Mouse (Mus musculus): ENCODE results near the gene Spon1. TPM values are rescaled to one million over a fixed set of nuclear protein-coding genes. Genes with fewer than 3 reads are reported as not detected.

Spon1 gene
- polyA plus RNA-seq, 1 experiment from 2014 or later = 81.7 TPM

DNA sequence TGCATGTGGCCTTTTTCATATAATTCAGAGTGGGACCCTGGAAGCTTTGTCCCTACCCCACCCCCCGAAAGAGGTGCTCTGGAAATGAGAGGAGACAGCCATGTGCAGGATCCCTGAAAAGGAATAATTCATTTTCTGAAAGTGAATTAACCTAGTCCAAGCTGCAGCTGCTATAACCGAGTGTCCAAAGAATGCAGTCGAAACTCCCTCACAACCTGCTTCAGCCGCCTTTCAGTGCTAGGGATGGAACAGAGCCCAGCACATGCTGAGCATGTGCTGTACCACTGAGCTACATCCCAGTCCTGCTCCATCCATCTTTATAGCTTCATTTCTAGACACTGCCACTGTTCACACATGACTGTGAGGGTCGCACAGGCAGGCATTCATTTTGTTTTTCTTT is 79.4 kb downstream of the Spon1 start:
- no peak overlapping the region for H3K27ac ChIP-seq (ENCODE audit: low read depth, low read length)
- H3K9ac ChIP-seq (replicated peaks; ENCODE audit: low read depth, low read length) = no peak overlapping the region
- no peaks in the 10 kb centered on the region for H3K9me3 ChIP-seq (ENCODE audit: control insufficient read depth, low read length)
- H3K4me3 ChIP-seq (ENCODE audit: low read depth, low read length) = no peak overlapping the region
- H3K4me2 ChIP-seq (ENCODE audit: low read depth, low read length) = no peak overlapping the region
- ATAC-seq (ENCODE audit: low read depth) = no peak
- 63% methylated on average over 5 of the region's 5 CpGs for WGBS
- H3K36me3 ChIP-seq (ENCODE audit: control insufficient read depth, insufficient read depth, low read length) = no peaks in the 10 kb centered on the region
- H3K4me1 ChIP-seq (ENCODE audit: control insufficient read depth, insufficient read depth, low read length) = no peaks in the 10 kb centered on the region
- no peaks in the 10 kb centered on the region for H3K27me3 ChIP-seq (ENCODE audit: control insufficient read depth, insufficient read depth, low read length)

DNA sequence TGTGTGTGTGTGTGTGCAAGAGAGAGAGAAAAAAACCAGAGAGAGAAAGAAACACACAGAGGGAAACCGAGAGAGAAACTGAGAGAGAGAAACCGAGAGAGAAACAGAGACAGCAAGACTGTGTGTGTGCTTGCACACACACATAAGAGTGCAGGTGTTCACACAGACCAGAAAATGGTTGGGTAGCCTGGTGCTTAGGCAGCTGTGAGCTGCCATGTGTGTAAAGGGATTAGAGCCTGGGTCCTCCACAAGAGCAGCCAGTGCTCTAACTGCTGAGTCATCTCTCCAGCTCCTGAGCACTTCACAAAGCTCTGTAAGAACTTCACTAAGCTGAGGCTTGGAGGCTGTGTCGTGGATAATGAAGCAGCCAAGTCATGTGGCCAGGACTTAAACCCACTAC is 80.8 kb downstream of the Spon1 start:
- Histone ChIP-seq H3K9me3 (ENCODE audit: control insufficient read depth, low read length) (no peaks in the 10 kb centered on the region), H3K27ac (ENCODE audit: low read depth, low read length) (no peak overlapping the region), H3K4me3 (ENCODE audit: low read depth, low read length) (no peak overlapping the region), H3K4me2 (ENCODE audit: low read depth, low read length) (no peak overlapping the region), H3K9ac (replicated peaks; ENCODE audit: low read depth, low read length) (no peak overlapping the region), H3K27me3 (ENCODE audit: control insufficient read depth, insufficient read depth, low read length) (no peaks in the 10 kb centered on the region), H3K4me1 (ENCODE audit: control insufficient read depth, insufficient read depth, low read length) (no peaks in the 10 kb centered on the region), H3K36me3 (ENCODE audit: control insufficient read depth, insufficient read depth, low read length) (no peaks in the 10 kb centered on the region)
- no peak for ATAC-seq (ENCODE audit: low read depth)
- WGBS = 74% methylated on average over 3 of the region's 3 CpGs

DNA sequence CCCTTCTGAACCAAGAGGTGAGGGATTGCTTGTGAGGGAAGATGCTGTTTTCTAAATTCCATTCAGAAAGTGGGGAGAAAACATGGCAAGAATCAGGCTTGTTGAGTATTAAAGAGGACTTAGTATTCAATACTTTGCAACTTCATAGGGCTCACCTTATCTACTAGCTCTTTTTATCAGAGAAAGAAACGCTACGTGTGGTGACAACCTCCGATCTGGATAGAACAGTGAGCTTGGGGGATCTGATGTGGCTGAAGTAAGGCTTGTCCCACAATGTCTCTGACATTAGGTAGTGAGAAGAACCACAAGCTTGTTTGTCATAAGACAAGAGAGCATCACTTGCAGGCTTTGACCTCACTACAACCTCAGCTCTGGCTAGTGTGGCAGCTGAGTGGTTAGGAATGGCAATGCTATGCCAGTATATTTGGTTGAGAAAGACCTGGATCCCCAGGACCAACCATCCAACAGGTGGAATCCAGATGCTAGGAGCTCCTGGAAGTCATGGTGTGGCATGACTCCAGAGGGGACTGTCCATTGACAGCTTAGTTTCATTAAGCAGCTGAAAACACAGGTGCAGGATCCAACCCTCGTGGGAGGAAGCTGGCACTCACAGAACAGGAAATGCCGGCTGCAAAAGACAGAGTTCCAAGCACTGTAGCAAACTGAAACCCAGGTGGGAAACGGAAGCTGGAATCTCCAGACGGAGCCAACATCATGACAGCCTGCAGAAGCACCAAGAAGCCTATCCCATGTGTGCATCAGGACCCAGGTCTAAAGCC is 81.4 kb downstream of the Spon1 start:
- no peak for ATAC-seq (ENCODE audit: low read depth)
- Histone ChIP-seq H3K4me2 (ENCODE audit: low read depth, low read length) (no peak overlapping the region), H3K36me3 (ENCODE audit: control insufficient read depth, insufficient read depth, low read length) (no peaks in the 10 kb centered on the region), H3K4me3 (ENCODE audit: low read depth, low read length) (no peak overlapping the region), H3K27ac (ENCODE audit: low read depth, low read length) (no peak overlapping the region), H3K9ac (replicated peaks; ENCODE audit: low read depth, low read length) (no peak overlapping the region), H3K9me3 (ENCODE audit: control insufficient read depth, low read length) (no peaks in the 10 kb centered on the region), H3K27me3 (ENCODE audit: control insufficient read depth, insufficient read depth, low read length) (no peaks in the 10 kb centered on the region), H3K4me1 (ENCODE audit: control insufficient read depth, insufficient read depth, low read length) (no peaks in the 10 kb centered on the region)
- 81% methylated on average over 7 of the region's 7 CpGs for WGBS

DNA sequence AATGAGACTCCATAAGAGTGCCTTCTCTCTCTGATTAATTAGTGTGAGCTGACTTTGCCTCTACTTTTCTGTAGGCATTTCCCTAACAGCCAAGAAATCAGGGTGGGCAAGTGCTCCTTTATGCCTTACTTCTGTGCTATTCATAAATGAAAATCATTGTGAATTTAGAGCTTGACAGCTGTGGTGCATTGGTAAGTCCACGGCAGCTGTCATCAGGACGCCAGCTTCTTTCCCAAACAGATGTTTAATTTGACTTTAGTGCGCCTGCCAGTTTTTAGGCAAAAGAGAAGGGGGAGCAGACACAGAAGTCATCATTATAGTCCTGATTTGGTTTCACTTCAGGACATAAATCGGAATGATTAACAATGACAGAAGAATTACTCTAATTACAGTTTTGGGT is 84.6 kb downstream of the Spon1 start:
- Histone ChIP-seq H3K27ac (ENCODE audit: low read depth, low read length) (no peak overlapping the region), H3K27me3 (ENCODE audit: control insufficient read depth, insufficient read depth, low read length) (no peaks in the 10 kb centered on the region), H3K36me3 (ENCODE audit: control insufficient read depth, insufficient read depth, low read length) (no peaks in the 10 kb centered on the region), H3K9ac (replicated peaks; ENCODE audit: low read depth, low read length) (no peak overlapping the region), H3K9me3 (ENCODE audit: control insufficient read depth, low read length) (no peaks in the 10 kb centered on the region), H3K4me1 (ENCODE audit: control insufficient read depth, insufficient read depth, low read length) (no peaks in the 10 kb centered on the region), H3K4me3 (ENCODE audit: low read depth, low read length) (no peak overlapping the region), H3K4me2 (ENCODE audit: low read depth, low read length) (no peak overlapping the region)
- 63% methylated on average over 4 of the region's 4 CpGs for WGBS
- no peak for ATAC-seq (ENCODE audit: low read depth)

DNA sequence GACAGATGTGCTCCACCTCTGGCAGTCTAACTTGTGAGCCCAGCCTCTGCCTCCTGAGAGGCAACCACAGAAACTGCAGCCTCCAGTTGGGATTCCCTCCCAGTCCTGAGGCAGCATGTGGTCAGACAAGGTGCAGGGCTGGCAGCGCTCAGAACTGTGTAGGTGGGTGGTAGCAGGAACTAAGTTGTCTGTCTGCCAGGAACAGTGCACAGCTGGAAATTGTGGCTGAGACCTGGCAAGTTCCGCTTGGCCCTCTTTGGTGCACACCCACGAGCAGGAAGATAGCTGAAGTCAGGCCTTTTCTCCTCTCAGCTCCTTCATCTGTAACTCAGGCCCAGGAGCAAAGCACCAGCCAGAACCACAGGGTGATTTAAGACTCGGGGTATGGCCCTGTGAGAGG is 89.6 kb downstream of the Spon1 start:
- Histone ChIP-seq H3K4me2 (ENCODE audit: low read depth, low read length) (no peak overlapping the region), H3K9me3 (ENCODE audit: control insufficient read depth, low read length) (no peaks in the 10 kb centered on the region), H3K9ac (replicated peaks; ENCODE audit: low read depth, low read length) (no peak overlapping the region), H3K27me3 (ENCODE audit: control insufficient read depth, insufficient read depth, low read length) (no peaks in the 10 kb centered on the region), H3K4me3 (ENCODE audit: low read depth, low read length) (no peak overlapping the region), H3K27ac (ENCODE audit: low read depth, low read length) (no peak overlapping the region), H3K36me3 (ENCODE audit: control insufficient read depth, insufficient read depth, low read length) (no peaks in the 10 kb centered on the region), H3K4me1 (ENCODE audit: control insufficient read depth, insufficient read depth, low read length) (no peaks in the 10 kb centered on the region)
- 83% methylated on average over 4 of the region's 4 CpGs for WGBS
- ATAC-seq (ENCODE audit: low read depth) = no peak

DNA sequence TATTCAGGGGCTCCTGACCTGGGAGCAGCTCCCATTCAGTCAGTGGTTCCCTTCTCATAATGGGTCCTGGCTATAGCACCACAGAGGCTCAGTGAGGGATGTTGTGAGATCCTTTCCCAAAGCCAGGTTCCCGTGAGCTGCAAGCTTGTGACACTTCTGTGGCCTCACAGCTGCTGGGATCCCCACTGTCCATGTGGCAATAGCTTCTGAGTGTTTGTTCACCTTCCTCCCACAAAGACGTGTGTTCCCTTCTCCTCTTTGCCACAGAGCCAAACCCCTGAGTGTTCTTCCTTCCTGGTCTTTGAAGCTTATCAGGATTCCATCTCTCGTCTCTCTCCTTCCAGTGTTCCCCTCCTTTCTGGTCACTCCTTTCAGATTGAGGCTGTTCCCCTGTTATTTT is 90.3 kb downstream of the Spon1 start:
- H3K4me2 ChIP-seq (ENCODE audit: low read depth, low read length) = no peak overlapping the region
- no peak overlapping the region for H3K9ac ChIP-seq (replicated peaks; ENCODE audit: low read depth, low read length)
- no peaks in the 10 kb centered on the region for H3K36me3 ChIP-seq (ENCODE audit: control insufficient read depth, insufficient read depth, low read length)
- no peaks in the 10 kb centered on the region for H3K27me3 ChIP-seq (ENCODE audit: control insufficient read depth, insufficient read depth, low read length)
- H3K9me3 ChIP-seq (ENCODE audit: control insufficient read depth, low read length) = no peaks in the 10 kb centered on the region
- no peaks in the 10 kb centered on the region for H3K4me1 ChIP-seq (ENCODE audit: control insufficient read depth, insufficient read depth, low read length)
- ATAC-seq (ENCODE audit: low read depth) = no peak
- no peak overlapping the region for H3K4me3 ChIP-seq (ENCODE audit: low read depth, low read length)
- no peak overlapping the region for H3K27ac ChIP-seq (ENCODE audit: low read depth, low read length)
- WGBS = 75% methylated on average over 3 of the region's 3 CpGs

DNA sequence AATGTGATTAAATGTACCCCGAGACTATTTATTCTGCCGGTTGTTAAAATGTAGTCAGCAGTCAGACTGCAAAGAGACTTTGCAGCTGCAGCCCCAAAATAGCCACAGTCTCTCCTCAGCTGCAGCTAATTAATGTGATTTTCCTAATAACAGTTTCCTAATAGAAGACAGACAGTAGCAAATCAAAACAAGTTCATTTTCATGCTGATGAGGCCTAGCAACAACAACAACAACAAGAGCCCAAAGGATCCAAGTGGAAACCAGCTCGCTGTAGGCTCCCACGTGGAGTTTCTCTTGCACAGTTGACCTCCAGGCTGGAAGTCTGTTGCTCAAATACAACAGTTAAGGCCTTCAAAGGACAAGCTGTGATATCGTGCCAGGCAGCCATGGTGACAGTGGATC is 93.7 kb downstream of the Spon1 start:
- ATAC-seq (ENCODE audit: low read depth) = no peak
- Histone ChIP-seq H3K27ac (ENCODE audit: low read depth, low read length) (no peak overlapping the region), H3K27me3 (ENCODE audit: control insufficient read depth, insufficient read depth, low read length) (no peaks in the 10 kb centered on the region), H3K9me3 (ENCODE audit: control insufficient read depth, low read length) (no peaks in the 10 kb centered on the region), H3K4me1 (ENCODE audit: control insufficient read depth, insufficient read depth, low read length) (no peaks in the 10 kb centered on the region), H3K36me3 (ENCODE audit: control insufficient read depth, insufficient read depth, low read length) (no peaks in the 10 kb centered on the region), H3K9ac (replicated peaks; ENCODE audit: low read depth, low read length) (no peak overlapping the region), H3K4me2 (ENCODE audit: low read depth, low read length) (no peak overlapping the region), H3K4me3 (ENCODE audit: low read depth, low read length) (no peak overlapping the region)
- WGBS = 74% methylated on average over 5 of the region's 5 CpGs

DNA sequence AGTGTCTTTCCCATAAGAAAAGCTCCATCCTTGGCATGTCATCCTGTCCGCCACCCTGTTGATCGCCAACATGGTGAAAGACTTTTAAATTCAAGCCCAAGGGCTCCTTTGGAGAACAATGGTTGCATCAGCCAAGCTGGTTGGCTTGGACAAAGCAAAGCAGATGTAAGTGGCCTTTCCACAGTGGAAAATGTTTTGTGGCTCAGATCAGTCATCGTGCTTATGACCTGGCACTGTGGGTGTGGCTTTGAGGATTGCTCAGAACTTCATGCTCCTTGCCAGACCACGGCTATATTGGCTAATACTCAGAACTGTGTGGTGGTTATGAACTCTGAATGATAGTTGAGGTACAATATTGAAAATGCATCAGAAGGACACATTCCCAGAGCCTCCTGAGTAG is 96.2 kb downstream of the Spon1 start:
- no peaks in the 10 kb centered on the region for H3K9me3 ChIP-seq (ENCODE audit: control insufficient read depth, low read length)
- H3K4me2 ChIP-seq (ENCODE audit: low read depth, low read length) = no peak overlapping the region
- no peaks in the 10 kb centered on the region for H3K36me3 ChIP-seq (ENCODE audit: control insufficient read depth, insufficient read depth, low read length)
- H3K4me1 ChIP-seq (ENCODE audit: control insufficient read depth, insufficient read depth, low read length) = no peaks in the 10 kb centered on the region
- no peaks in the 10 kb centered on the region for H3K27me3 ChIP-seq (ENCODE audit: control insufficient read depth, insufficient read depth, low read length)
- ATAC-seq (ENCODE audit: low read depth) = no peak
- WGBS = 89% methylated on average over 4 of the region's 4 CpGs
- no peak overlapping the region for H3K27ac ChIP-seq (ENCODE audit: low read depth, low read length)
- no peak overlapping the region for H3K4me3 ChIP-seq (ENCODE audit: low read depth, low read length)
- H3K9ac ChIP-seq (replicated peaks; ENCODE audit: low read depth, low read length) = no peak overlapping the region

DNA sequence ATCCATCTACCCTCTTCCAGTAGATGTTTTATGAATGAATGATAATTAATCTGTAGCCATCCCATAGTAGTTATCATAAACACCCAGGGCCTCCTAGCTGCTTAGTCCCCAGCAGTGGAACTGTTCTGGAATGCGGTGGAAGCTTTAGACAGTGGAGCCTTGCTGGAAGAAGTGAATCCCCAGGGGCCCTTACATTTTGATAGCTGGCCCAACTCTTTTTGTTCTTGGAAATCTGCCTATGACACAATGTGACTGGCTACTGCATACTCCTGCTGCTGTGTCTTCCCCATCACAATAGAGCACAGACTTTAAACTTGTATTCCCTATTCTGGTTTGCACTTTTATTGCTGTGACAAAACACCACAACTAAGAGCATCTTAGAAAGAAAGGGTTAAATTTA is 107.0 kb downstream of the Spon1 start:
- ATAC-seq (ENCODE audit: low read depth) = no peak
- WGBS = 96% methylated on average over 1 of the region's 1 CpGs
- no peak overlapping the region for H3K4me3 ChIP-seq (ENCODE audit: low read depth, low read length)
- no peak overlapping the region for H3K27ac ChIP-seq (ENCODE audit: low read depth, low read length)
- no peaks in the 10 kb centered on the region for H3K4me1 ChIP-seq (ENCODE audit: control insufficient read depth, insufficient read depth, low read length)
- H3K27me3 ChIP-seq (ENCODE audit: control insufficient read depth, insufficient read depth, low read length) = no peaks in the 10 kb centered on the region
- no peaks in the 10 kb centered on the region for H3K36me3 ChIP-seq (ENCODE audit: control insufficient read depth, insufficient read depth, low read length)
- no peaks in the 10 kb centered on the region for H3K9me3 ChIP-seq (ENCODE audit: control insufficient read depth, low read length)
- H3K4me2 ChIP-seq (ENCODE audit: low read depth, low read length) = no peak overlapping the region
- no peak overlapping the region for H3K9ac ChIP-seq (replicated peaks; ENCODE audit: low read depth, low read length)

Data from neural tube, embryonic 14.5 days (tissue).